Mouse (Mus musculus): Measurements from ENCODE around the gene Gm17662. TPM values are rescaled to one million over a fixed set of nuclear protein-coding genes. Genes with fewer than 3 reads are reported as not detected.

The Gm17662 gene
- polyA plus RNA-seq, 1 experiment from 2014 or later = not detected

DNA sequence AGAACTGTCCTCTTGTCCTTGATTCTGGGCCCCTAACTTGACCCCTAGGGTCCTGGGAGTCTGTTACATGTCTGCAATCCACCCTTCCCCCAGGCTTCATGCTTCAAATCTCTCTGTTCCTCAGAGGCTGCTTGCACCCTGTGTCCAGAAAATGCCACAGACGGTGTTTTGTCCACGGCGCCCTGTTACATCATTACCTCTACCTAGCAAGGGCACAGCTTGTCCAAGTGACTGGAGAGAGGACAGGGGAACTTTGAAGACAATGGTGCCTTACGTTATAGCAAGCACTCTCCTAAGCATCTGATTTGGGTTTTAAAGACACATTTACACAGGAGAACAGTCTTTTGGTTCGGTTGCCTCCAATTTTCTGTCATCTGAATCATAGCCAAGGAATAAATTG, 36.5 kb downstream of the Gm17662 start:
- 64% methylated on average over 5 of the region's 5 CpGs for WGBS
- no peak overlapping the region for H3K9ac ChIP-seq
- H3K4me3 ChIP-seq = no peak overlapping the region
- H3K27me3 ChIP-seq = no peaks in the 10 kb centered on the region
- no peak overlapping the region for H3K4me2 ChIP-seq
- no peak for ATAC-seq (ENCODE audit: low FRiP score, low read depth)
- no peaks in the 10 kb centered on the region for H3K9me3 ChIP-seq
- H3K36me3 ChIP-seq = no peaks in the 10 kb centered on the region
- peaks cover 19% of the 10 kb centered on the region; the same call in 1 of the 2 replicates for H3K4me1 ChIP-seq (replicated peaks)
- no peak overlapping the region; the same call in 1 of the 2 replicates for H3K27ac ChIP-seq (replicated peaks)

DNA sequence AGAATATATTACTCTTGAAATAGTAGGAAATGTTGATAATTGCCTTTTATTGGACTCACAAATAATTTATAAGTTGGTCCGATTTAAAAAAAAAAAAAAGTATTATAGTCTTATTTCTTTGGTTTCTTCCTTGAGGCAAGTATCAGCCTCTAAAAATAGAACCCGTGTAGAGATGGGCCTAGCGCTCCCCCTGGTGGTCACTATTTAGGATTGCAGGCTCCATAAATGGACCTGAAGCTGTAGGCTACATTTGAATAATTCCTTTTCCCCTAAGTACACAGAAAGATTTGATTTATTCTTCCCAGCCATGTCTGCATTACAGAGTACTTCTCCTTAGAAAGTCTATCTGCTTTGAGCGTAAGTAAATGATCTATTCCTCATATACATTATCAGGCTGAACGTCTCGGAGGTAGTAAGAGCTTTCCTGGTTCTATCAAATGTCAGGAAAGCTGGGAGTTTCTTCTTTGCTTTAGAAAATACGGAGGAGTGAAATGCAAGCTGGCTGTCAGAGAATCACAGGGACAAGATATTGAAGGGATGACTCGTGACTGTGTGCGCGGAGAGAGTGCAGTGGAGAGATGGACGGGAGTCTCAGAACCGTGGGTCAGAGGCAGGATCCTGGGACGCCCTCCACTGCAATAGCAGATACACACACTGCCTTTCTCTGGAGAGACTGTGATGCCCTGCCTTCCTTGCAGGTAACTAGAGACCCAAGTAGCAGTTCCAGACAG, 37.0 kb downstream of the Gm17662 start:
- WGBS = 60% methylated on average over 13 of the region's 13 CpGs
- Histone ChIP-seq H3K4me1 (replicated peaks) (peaks cover 15% of the 10 kb centered on the region; the same call in 1 of the 2 replicates), H3K4me2 (no peak overlapping the region), H3K9me3 (no peaks in the 10 kb centered on the region), H3K4me3 (no peak overlapping the region), H3K27me3 (no peaks in the 10 kb centered on the region), H3K27ac (replicated peaks) (no peak overlapping the region), H3K36me3 (no peaks in the 10 kb centered on the region), H3K9ac (no peak overlapping the region)
- ATAC-seq (ENCODE audit: low FRiP score, low read depth) = no peak

DNA sequence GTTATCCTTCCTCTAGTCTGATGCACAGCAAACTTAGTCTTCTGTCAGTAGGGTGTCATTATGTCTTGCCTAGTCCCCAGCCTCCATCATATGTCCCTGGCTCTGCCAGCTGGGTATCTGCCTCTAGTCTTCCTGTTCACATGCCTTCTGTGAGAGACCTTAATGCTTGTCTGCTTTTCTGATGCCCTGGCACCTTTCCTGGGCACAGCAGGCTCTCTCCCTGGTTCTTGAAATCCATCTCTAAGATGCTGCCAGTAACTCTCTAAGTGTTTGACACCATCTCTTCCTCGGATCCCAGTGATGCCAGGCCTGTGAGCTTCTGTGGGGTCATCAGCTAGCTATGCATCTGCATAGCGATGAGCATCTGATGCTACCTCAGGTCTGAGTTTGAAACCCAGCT, 45.7 kb downstream of the Gm17662 start:
- no peak for ATAC-seq (ENCODE audit: low FRiP score, low read depth)
- Histone ChIP-seq H3K36me3 (no peaks in the 10 kb centered on the region), H3K4me1 (replicated peaks) (no peaks in the 10 kb centered on the region), H3K9me3 (no peaks in the 10 kb centered on the region), H3K4me3 (no peak overlapping the region), H3K9ac (no peak overlapping the region), H3K27me3 (no peaks in the 10 kb centered on the region), H3K27ac (replicated peaks) (no peak overlapping the region), H3K4me2 (no peak overlapping the region)
- WGBS = 75% methylated on average over 2 of the region's 2 CpGs

DNA sequence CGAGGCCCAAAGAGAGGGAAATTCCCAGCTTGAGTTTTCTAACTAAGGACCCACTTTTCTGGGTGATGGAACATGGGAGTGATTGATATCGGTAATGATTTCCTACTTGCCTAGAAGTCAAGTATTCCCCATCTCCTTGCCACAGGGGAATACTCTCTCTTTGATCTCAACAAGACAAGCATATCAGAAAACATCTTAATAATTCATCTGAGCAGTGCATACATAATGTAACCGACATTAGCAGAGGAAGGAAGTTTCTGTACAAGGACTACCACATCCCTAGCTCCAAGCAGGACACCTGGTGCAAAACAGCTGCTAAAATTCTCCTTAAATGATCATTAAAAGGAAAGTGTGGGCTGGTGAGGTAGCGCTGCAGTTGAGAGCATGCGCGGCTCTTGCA, 47.9 kb downstream of the Gm17662 start:
- no peaks in the 10 kb centered on the region for H3K36me3 ChIP-seq
- 91% methylated on average over 6 of the region's 6 CpGs for WGBS
- no peaks in the 10 kb centered on the region for H3K27me3 ChIP-seq
- H3K4me3 ChIP-seq = no peak overlapping the region
- no peak overlapping the region for H3K9ac ChIP-seq
- no peak overlapping the region for H3K27ac ChIP-seq (replicated peaks)
- no peak overlapping the region for H3K4me2 ChIP-seq
- ATAC-seq (ENCODE audit: low FRiP score, low read depth) = no peak
- no peaks in the 10 kb centered on the region for H3K4me1 ChIP-seq (replicated peaks)
- H3K9me3 ChIP-seq = no peaks in the 10 kb centered on the region

Other genes starting within 250 kb of the Gm17662 start
- 0.09 TPM in 1 of 2 replicates, not detected in the other for gene C8b, start 91.0 kb upstream of the Gm17662 start, polyA plus RNA-seq (2015; fragmentation: Nextera tagmentation; extraction: Ambion mirVana)
- gene C8a, start 19.1 kb downstream of the Gm17662 start, polyA plus RNA-seq (2015; fragmentation: Nextera tagmentation; extraction: Ambion mirVana) = not detected in 2 replicates
- gene Fyb2, start 56.1 kb downstream of the Gm17662 start, polyA plus RNA-seq (2015; fragmentation: Nextera tagmentation; extraction: Ambion mirVana) = 0.05 and 0.17 TPM in 2 replicates